Mouse (Mus musculus): ENCODE data around the gene Ppp1r14c.

DNA sequence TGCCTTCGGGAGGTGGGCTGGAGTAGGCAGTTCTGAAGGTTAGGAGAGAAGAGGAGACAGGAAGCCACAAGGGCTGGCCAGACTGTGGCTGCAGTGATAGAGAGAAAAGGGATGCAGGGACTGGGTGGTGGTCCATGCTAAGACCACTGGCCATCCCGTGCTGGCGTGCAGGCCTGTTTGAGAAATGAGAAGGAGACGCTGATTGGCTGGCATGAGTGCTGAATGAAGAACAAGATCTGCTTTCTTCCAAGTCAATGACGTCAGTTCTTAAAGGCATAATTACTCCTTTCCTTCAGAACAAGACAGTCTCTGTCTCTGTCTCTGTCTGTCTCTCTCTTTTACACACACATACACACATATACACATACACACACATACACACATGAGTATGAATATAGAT lies 36.4 kb downstream of the Ppp1r14c start:
- TF ChIP-seq CTCF (conservative IDR thresholded peaks at IDR 0.05; ENCODE audit: low read length) (no peak), POU5F1 (IDR thresholded peaks at IDR 0.05; ENCODE audit: borderline replicate concordance, low read length) (no peak), NANOG (IDR thresholded peaks at IDR 0.05; ENCODE audit: borderline replicate concordance, low read length) (no peak)
